Mouse (Mus musculus) brown adipose tissue, adult 24 weeks (tissue): ENCODE results near the gene Gucy2c. TPM values are rescaled to one million over a fixed set of nuclear protein-coding genes. Genes with fewer than 3 reads are reported as not detected.

Experiments used
- H3K27ac ChIP-seq: fragments of 200-500 bp; replicated peaks from 2 replicates; pipeline ENCODE4 v1.5.1; 2012; ENCODE audit warnings: low read depth, mild to moderate bottlenecking, low read length
- H3K4me1 ChIP-seq: fragments of 200-500 bp; 2 replicates; pipeline ENCODE4 v1.6.1; 2012; ENCODE audit warnings: low read length, mixed read lengths; ENCODE audit not compliant: control insufficient read depth, insufficient read depth, insufficient read length
- H3K4me3 ChIP-seq: fragments of 200-500 bp; 2 replicates; pipeline ENCODE4 v1.5.1; 2012; ENCODE audit warnings: low read depth, mild to moderate bottlenecking, low read length, moderate library complexity; ENCODE audit not compliant: insufficient read depth
- polyA plus RNA-seq: library from polyadenylated mRNA; stranded (reverse); fragments of >200 nt; gene quantifications from 2 replicates; pipeline ENCODE4 v1.2.4, GENCODE M21; 2012; ENCODE audit not compliant: missing spikeins, insufficient read depth, insufficient read length

Gene Gucy2c
- polyA plus RNA-seq, 1 experiment, result not detected

DNA sequence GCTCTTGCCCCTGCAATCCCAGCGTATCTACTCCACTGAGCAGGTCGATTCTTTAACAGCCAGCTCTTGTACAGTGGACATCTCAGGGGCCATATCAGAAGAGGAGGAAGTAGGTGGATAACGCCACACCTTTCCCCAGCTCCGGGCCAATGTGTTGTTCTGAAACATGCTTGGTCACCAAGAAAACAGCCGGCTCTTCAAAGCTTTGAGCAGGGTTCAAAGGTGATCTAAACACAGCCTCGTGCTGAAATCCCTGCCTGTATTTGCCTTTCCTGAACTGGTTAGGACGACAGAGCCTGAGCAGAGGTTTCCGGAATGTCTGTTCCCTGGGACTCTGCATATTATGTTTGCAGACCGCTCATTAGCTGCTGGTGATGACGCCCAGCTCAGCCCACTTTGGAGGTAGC lies 134.1 kb downstream of the Gucy2c start:
- Histone ChIP-seq H3K4me1 (no peaks in the 10 kb centered on the region), H3K27ac (no peak overlapping the region), H3K4me3 (no peak overlapping the region)

Other genes starting within 250 kb of the Gucy2c start
- 175 and 251 TPM in 2 replicates for gene Plbd1, start 119.8 kb downstream of the Gucy2c start, polyA plus RNA-seq
- not detected in 2 replicates for gene Hist4h4, start 22.6 kb upstream of the Gucy2c start, polyA plus RNA-seq
- gene H2afj, start 26.5 kb upstream of the Gucy2c start, polyA plus RNA-seq, result 53.0 and 64.2 TPM in 2 replicates
- not detected in 2 replicates for gene BC049715, start 45.9 kb upstream of the Gucy2c start, polyA plus RNA-seq
- gene Wbp11, start 46.5 kb upstream of the Gucy2c start, polyA plus RNA-seq, result 21.2 and 23.2 TPM in 2 replicates
- not detected in 2 replicates for gene Smco3, start 53.7 kb upstream of the Gucy2c start, polyA plus RNA-seq
- gene Art4, start 76.0 kb upstream of the Gucy2c start, polyA plus RNA-seq, result not detected in 2 replicates
- 126 and 205 TPM in 2 replicates for gene Mgp, start 94.1 kb upstream of the Gucy2c start, polyA plus RNA-seq
- gene Erp27, start 140.4 kb upstream of the Gucy2c start, polyA plus RNA-seq, result not detected in 2 replicates
- not detected in 2 replicates for gene Pde6h, start 142.1 kb upstream of the Gucy2c start, polyA plus RNA-seq
- 26.5 and 27.0 TPM in 2 replicates for gene Arhgdib, start 160.1 kb upstream of the Gucy2c start, polyA plus RNA-seq